Mouse (Mus musculus) yolk sac, embryonic 10.5 days (tissue): Measurements from ENCODE around the gene Vstm2l.

Source experiments
- DNase-seq: peaks from one replicate; pipeline ENCODE4 v3.0.0-alpha.2; 2017; ENCODE audit warnings: low spot score

Vstm2l gene

DNA sequence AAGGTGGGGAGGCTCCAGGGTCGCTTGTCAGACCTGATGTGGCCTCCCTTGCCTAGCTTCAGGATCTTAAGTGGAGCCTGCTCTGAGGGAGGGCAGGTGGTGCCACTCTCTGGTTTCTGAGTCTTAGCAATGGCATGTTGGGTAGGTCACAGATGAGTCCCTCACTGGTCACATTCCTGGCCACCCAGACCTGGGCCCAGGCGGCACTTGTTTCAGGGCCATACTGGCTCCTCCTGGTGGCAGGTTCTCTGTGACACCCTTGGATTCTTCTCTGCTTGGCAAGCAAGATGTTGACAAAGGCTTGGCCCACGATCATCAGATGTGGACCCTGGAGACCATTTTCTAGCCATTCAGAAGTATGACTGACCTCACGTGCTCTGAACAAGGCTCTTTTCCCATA lies 18.2 kb downstream of the Vstm2l start:
- DNase-seq = no peak

DNA sequence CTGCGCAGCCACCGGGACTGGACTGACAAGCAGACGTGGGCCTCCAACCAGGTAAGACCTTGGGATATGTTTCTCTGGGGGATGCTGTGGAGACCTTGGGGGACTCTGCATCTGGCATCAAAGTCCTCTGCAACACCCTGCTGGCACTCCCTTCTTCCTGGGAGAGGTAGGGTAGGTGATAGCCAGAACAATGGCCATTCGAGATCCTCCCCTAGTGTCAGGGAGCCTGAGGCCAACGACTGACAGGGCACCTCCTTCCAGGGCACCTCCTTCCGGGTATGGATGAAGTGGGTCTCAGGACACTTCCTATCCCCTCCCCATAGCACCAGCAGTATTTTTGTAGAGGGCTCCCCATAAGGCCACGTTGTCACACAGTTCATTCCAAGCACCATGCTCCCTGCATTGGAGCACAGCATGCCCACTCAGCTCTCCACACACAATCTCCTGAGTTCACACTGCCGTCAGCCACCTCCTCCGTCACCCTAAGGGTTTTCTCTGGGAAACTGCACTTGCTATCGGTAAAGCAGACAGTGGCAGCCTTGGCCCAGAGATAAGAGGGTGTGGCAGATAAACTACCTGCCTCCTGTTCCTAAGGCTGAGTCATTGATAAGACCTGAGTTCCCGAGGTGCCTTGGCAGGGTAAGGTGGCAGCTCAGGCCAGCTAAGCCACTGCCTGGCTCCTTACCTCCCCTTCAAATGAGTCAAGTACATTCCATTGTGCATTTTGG lies 21.2 kb downstream of the Vstm2l start:
- DNase-seq = no peak

DNA sequence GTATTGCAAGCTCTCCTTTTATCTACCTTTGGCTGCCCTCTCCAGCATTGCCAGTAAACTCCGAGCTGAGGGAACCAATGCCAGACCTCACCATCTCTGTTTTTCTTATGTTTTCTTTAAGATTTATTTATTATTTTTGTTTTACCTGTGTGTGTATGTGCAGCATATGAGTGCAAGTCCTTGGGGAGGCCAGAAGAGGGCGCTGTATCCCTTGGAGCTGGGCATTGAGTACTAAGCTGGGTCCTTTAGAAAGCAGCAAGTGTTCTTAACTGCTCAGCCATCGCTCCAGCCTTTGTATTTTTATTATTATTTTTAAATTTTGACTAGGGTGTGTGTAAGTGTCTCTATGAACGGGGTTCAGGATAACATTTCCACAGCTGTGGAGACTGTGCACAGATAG lies 22.2 kb downstream of the Vstm2l start:
- no peak for DNase-seq

DNA sequence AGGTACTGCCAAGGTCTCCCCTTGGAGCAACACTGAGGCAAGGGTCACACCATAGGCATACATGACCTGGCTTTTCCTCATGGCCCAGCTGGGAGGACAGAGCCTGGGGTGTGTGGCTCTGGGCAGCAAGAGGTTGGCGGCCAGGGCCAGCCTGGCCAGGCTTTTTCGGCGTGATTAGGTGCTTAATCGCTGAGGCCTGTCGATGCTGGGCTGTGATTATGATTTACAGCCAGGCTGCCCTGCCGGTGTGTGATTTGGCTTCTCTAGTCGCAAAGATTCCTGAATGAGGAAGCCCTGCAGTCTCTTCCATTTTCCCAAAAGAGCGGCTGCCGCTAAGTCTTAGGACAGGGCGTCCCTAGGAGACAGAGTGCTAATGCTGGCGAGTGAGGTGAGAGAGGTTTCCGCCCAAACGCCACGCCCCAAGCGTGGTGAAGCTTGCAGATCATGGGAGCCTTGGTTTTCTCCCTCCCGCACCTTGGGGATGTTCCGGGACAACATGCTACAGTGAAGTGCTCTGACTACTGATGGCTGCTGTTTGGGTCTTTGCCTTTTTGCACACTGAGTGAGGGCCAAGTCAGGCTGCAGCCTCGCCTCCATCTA lies 26.2 kb downstream of the Vstm2l start:
- DNase-seq = no peak

DNA sequence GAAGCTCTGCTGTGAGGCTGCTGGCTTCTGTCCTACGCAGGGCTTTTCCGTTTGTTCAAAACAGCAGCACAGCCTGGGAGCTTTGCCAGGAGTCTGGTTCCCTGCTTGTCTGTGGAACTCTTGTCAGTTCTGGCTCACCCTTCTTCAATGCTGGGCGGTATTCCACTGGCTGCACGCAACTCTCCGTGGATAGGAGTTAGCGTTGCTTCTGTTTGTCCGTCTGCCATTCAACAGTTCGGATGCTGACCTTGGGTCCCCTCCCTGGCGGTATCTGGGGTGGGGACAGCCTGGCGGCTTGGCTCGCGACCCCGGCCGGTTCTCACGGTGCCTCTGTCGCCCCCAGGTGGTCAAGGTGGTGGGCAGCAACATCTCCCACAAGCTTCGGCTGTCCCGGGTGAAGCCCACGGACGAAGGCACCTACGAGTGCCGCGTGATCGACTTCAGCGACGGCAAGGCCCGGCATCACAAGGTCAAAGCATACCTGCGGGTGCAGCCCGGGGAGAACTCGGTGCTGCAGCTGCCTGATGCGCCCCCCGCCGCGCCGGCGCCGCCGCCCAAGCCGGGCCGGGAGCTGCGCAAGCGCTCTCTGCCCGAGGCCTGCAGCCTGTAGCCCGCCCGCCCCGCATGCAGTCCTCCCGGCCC lies 29.2 kb downstream of the Vstm2l start:
- peak; percentile 72 for DNase-seq

DNA sequence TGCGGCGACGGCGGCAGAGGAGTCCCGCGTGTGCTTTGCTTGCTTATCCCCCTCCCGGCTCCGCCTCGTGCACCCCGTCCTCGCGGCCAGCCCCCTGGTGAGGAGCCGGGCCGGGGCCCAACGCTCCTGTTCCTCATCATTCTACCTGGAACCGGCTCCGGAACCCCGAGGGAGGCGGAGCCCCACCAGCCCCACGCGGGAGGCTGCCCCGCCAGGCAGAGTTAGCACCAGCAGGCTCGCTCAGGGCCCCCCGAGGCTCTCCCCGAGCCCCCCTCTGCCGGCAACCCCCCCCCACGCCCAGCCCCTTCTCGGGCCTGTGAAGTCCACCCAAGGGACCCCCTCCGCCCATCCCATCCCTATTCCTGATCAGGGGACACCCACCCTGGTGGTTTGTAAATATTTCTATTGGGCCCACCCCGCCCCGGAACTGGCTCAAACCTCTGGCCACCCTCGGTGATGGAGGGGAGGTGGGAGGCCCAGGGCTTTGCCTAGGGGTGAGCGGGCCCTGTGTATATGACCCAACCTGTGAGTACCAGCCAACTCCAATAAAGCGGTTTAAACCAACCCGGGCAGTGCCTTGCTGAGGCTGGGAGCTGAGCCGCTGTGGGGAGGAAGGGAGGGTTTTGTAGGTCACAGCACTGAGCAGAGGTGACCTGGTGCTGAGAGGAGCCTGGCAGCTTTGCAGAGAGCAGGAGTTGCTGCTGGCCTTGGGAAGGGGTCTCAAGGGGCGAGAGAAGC lies 29.9 kb downstream of the Vstm2l start:
- no peak for DNase-seq

DNA sequence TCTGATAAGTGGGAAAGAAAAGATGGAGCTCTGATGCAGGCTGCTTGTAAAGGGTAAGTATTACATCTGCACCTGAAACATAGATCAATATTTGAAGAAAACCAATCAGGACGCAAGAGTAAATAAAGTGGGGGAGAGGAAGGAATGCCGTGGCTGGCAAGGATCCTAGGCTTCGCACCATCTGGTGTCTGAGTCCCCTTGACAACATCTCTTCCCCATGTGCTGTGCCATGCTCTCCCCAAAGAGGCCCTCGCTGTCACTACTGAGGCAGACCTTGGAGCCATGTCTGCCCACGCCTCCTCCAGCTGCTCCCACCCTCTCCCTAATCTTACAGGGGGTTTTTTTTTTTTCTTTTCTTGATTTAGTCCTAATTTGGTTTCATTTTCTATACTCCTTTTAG lies 39.5 kb downstream of the Vstm2l start:
- DNase-seq = no peak

DNA sequence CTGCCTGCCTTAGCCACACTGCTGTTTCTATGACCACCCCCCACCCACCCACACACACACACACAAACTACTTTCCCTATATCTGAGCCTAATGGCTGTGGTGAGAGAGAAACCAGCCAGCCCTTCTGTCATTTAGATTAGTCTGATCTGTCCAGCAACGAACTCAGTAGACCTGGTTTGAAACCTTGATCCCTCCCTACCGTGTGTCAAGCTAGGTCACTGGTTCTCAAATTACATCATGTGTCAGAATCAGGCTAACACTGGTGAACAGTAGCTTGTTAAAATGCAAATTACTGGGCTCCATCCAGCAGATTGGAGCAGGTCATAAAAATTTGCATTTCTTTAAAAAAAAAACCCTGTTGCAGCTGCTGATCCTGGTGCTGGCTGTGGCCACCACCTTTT lies 43.3 kb downstream of the Vstm2l start:
- no peak for DNase-seq

DNA sequence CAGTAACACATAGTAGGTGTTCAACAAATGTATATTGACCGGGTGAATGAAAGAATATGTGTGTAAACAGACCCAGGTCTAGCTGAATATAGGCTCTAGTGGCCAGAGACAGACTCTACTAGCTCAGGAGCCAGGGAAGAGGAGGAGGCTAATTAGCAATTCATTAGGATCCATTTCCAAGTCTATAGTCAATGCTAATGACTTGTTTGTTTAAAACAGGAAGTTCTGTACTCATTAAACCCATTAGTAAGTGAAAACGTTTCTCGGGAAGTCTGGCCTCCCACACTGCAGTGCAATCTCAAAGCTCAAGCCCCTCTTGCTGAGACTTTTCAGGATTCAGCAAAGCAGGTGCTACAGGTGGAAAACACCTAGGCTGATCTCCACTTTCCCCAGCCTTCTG lies 53.4 kb downstream of the Vstm2l start:
- DNase-seq = no peak

DNA sequence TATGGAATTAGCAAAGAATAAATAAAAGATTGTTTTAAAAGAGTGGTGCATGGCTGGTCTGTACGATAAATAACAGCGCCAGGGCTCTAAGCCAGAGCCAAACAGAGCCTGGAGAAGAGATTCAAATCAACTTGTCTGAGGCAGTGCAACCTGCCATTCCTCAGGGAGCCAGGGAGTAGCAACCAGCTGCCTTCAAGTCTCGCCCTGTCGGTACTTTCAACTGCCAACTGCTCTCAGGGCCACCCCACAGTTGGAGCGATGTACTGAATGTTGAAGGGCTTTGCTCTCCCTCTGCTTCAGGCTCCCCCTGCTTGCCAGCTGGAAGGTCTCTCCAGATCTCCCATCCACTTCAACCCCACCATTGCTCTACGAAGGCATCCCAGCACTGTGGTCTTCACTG lies 55.7 kb downstream of the Vstm2l start:
- DNase-seq = no peak

DNA sequence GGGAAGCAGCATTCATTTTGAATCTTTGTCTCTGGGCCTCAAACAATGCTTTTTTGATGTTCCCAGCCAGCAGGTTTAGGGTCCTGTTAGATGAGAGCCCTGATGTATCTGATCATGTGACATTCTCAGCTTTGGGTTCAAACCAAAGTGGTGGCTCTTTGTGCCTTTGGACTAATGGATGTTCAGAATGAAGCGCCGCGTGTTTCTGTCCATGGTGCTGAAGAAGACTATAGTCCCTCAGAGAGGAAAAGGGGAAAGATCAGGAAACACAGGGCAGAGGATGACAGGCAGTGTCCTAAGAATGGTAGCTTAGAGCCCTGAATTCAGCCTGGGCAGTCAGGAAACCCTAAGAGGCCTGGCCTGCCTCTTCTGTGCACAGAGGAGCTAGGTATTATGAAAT lies 56.2 kb downstream of the Vstm2l start:
- peak; percentile 74 for DNase-seq

DNA sequence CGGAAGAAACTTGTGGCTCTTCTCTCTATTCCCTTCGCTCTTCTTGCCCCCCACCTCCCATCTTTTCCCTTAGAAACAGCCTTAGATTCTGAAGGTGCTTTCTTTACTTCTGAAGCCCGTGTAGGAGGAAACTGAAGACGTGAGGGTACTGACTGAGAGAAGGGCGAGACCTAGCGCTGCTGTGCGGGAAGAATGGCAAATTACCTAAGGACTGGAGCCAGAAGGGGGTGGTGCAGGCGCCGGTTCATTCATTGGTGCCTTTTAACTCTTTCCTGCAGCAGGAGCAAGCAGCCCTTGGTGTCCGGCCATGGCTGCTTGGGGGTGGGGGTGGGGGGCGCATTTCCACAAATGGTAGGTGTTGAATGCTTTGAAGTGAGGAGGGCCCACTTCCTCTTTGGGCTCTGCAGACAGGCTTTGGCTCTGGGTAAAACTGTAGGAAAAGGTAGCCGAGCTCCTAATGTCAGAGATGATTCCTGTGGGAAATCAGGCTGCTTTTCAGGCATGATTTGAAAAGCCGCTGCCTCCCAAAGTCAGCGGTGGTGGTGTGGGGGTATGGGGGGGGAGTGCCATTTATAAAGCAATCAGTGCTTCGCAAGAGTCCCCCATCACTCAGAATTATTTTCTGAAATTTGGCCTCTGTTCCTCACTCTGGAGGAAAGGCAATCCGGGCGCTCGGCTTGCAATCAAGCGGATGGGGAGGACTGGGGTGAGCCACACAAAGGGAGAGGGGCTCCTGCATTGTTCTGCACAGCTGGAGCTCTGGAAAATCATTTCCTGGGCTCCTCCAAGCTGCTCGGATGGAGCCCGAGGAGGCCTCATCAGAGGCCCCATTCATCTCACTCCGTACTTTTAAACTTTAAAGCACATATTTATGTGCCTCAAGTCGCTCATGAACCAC lies 60.4 kb downstream of the Vstm2l start:
- DNase-seq = no peak

DNA sequence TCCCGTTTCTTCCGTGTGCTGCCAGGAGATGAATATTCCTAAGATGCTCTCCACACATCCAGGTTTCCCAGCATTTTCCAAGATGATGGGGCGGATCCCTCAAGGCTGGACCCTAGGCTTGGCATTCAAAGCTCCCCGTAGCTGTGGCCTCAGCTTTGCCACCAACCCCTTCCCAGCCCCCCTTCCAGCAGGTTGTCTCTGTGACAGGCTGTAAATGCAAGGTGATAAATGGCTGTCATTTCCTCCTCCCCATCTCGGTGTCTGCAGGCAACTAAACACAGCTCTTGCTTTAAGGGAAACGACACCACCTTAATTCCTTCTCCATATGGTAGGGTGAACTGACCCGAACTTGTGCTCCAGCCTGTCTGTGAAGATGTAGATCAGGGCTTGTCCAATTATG lies 61.1 kb downstream of the Vstm2l start:
- DNase-seq = no peak

DNA sequence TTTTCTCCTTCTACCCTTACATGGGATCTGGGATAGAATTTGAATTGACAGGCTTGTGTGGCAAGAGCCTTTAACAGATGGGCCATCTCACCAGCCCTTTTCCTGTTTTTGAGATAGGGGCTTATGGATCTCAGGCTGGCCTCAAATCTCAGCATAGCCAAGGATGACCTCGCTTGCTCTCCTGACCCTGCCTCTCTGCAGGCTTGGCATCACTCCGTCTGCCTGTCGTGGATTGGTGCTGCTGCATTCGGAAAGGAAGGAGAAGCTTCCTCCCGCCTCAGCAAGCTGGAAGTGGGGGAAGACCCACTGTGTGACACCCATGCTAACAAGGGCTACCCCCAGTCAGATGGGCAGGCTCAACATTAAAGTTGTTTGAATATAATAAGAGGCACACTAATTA lies 64.8 kb downstream of the Vstm2l start:
- no peak for DNase-seq

DNA sequence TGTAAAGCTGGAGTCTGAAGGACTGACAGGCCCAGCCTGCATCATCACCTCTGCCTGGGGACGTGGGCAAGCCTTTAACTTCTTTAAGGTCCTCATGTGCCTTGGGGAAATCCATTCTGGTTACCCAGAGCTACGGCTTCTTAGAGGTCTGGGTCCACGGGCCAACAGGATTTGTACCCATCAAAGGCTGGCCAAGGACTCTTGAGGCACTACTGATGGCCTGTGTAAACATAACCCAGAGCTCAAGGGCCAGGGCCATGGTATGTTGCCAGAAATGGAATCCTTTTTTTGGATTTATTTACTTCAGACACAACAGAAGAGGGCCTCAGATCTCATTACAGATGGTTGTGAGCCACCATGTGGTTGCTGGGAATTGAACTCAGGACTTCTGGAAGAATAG lies 68.3 kb downstream of the Vstm2l start:
- no peak for DNase-seq

DNA sequence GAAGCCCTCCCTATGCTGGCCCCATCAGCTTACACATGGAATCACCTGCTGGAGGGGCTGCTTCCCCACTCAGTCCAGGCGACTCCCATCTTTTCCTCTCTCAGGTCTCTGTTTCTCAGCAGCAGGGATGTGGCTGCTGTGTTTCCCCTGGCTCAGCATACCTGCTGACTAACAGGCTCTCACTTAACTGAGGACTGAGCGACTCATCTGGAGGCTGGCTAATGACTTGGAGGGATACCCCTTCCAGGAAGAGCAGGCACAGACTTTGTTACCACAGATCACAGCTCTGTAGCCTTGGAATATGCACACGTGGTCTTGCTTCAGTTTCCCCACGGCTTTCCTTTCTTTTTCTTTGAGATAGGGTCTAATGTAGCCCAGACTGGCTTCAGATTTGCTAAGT lies 68.8 kb downstream of the Vstm2l start:
- no peak for DNase-seq

DNA sequence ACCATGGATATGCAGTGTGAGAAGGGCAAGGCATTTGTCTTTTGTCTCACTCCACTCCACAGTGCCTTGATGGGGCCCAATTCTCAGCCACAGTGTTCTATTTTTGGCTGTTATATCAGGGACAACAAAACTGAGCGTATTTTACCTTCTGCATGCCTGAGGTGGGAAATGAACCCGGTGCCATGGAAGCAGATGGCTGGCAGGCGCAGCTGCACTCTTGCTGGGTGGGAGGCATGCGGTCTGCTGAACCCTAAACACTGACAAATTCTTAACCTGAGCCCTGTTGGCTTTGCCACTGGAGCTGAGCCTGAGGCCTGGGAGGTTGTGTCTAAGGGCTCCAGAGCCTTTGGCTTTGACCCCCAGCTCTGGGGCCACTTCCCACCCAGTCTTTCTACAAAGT lies 71.2 kb downstream of the Vstm2l start:
- no peak for DNase-seq

DNA sequence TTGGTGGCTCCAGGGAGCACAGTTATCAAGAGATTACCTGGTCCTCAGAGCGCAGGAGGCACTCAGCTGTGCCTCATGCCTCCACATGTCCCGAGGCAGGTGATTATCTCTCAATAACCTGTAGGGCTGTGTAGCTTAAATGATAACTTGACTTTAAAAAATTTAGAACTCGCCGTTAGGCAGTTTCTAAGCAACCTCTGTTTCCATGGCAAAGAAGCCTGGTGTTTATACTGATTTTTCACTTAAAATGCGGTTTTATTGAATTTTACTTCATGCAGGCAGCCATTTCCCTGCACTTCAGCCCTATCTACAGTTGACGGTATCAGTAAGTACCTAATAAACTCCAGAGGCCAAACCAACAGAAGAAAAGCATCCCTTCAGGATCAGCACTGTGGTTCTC lies 71.8 kb downstream of the Vstm2l start:
- no peak for DNase-seq

DNA sequence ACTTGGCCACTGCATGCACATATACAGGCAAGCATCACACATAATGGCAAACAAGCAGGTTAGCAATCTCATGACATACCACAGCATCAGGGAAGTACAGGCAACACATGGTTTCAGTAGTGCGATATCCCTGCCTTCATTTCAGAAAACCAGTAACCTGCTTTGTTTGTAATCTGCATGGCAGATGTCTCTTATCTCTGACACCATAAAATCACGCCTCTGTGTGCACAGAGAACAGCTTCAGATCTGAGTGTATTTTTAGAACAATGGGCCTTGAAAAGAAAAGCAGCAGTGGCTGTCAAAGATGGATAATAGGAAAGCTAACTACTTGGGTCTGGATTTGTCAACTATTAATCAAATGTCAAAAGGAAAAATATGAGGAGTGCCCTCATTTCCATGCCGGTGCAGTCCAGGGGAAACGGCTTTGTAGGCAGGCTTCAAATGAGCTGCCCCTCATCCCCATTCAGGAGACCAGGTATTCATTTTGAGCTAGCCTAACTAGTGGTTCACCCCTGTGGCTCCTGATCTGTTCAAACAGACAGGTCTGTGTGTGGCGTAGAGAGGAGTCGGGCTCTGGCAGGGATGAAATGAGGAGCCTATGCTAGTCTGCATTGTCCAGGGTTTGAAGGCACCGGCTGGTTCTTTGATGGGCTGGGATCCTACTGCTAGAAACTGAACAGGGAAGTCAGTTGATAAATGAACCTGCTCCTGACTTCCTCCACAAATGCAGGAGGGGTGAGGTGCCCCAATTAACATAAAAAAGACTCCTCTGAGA lies 74.2 kb downstream of the Vstm2l start:
- DNase-seq = no peak

DNA sequence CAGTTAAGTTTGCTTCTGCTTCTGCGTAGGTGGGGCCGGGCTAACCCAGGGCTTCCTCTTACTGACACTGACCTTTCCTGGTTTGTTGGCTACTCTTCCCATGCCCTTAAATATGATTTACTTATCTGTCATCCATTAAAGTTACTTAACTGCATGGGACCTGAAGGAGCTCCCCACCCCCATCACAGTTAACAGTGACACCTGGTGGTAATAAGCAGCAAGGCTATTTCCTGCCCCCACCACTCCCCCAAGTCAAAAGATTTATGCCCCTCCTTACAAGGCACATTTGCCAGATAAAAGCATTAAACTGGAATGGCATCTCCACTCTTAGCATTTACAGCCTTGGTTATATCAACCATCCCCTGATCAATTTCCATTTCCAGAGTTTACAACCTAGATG lies 75.5 kb downstream of the Vstm2l start:
- DNase-seq = no peak

DNA sequence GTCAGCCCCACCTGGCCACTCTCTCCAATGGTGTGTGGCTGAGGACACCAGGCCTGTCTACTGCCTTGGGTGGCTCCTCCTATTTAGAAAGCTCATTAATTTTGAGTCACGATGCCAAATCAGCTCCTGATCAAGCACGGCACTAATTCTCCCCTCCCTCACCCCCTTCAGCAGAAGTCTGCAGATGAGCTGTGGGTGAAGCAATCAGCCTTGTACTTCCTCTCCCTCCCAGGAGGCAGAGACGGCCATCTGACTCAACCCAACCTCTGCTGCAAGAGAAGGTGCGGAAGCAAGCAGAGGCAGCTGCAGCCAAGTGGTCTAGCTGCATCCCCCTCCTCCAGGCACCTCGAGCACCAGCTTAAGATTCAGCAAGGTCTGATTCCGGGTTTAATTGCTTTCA lies 76.6 kb downstream of the Vstm2l start:
- DNase-seq = no peak
